Mouse (Mus musculus): ENCODE results near the gene Plcb3. TPM values are rescaled to one million over a fixed set of nuclear protein-coding genes. Genes with fewer than 3 reads are reported as not detected.

The Plcb3 gene
- polyA plus RNA-seq, 1 experiment from 2014 or later, result 48.2 TPM

DNA sequence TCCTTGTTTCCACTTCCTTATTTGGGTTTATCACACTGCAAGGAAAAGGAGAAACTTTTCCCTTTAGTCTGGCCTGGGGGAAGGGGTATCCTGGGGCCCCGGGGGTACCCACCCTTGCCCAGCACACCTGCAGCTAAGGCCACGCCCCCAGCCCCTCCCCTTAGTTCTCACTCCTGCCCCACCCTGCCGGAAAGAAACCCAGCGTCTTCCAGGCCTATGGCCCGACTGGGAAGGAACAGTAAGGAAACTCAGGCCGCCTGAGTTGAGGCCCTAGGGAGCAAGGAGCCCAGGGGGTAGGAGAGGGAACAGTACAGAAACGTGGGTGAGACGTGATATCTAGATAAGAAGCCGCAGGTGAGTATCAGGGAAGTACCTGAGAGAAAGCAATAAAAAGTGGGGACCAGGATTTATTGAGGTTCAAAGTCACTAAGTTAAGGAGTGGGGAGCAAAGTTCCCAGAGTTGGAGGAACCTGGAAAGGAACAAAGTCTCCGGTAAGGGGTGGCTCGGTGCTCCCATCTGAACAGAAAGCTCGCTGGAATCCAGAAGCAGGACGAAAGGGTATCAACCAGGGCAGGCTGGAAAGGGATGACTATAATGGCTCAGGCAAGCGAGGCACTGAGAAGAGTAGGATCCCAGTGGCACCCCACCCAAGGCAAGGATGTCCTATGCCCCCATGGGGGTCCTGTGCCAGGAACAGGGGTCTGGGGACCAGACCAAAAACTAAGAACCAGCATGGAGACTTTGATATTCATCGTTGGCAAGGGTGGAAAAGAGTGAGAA, 7.6 kb downstream of the Plcb3 start:
- Histone ChIP-seq H3K4me2 (replicated peaks) (peak overlapping the region; percentile 80), H3K36me3 (peaks cover 28% of the 10 kb centered on the region), H3K9ac (peak overlapping the region; percentile 57), H3K4me1 (peaks cover 53% of the 10 kb centered on the region), H3K27ac (replicated peaks) (peak overlapping the region; percentile 52), H3K9me3 (replicated peaks) (no peaks in the 10 kb centered on the region), H3K4me3 (replicated peaks) (peak overlapping the region; percentile 61), H3K27me3 (no peaks in the 10 kb centered on the region)
- no peak for ATAC-seq (ENCODE audit: insufficient number of reproducible peaks, low FRiP score, low TSS enrichment, low read depth)
- WGBS, result 10% methylated on average over 15 of the region's 15 CpGs

DNA sequence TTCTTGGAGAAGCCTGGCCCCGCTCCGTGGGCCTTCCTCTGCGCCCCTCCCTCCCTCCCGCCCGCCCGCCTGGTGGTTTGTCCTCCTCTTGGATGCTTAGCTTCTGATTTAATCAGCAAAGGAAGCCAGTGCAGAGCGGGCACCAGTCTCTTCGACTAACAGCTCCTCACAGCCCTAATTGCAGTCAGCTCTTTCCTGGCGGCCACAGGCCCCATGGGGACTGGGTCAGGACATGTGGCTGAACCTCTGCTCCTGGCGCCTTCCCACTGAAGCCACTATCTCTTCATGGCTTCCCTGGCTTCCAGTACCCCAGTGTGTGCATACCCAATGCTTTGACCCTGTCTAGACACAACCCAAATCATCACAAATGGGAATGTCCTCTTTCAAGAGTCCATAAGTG, 19.8 kb downstream of the Plcb3 start:
- H3K4me2 ChIP-seq (replicated peaks), result no peak overlapping the region
- peaks cover 78% of the 10 kb centered on the region for H3K36me3 ChIP-seq
- H3K9me3 ChIP-seq (replicated peaks), result no peaks in the 10 kb centered on the region
- peaks cover 20% of the 10 kb centered on the region for H3K4me1 ChIP-seq
- no peak overlapping the region for H3K4me3 ChIP-seq (replicated peaks)
- H3K27ac ChIP-seq (replicated peaks), result no peak overlapping the region
- no peak overlapping the region for H3K9ac ChIP-seq
- H3K27me3 ChIP-seq, result no peaks in the 10 kb centered on the region
- WGBS, result 72% methylated on average over 10 of the region's 10 CpGs
- ATAC-seq (ENCODE audit: insufficient number of reproducible peaks, low FRiP score, low TSS enrichment, low read depth), result no peak

DNA sequence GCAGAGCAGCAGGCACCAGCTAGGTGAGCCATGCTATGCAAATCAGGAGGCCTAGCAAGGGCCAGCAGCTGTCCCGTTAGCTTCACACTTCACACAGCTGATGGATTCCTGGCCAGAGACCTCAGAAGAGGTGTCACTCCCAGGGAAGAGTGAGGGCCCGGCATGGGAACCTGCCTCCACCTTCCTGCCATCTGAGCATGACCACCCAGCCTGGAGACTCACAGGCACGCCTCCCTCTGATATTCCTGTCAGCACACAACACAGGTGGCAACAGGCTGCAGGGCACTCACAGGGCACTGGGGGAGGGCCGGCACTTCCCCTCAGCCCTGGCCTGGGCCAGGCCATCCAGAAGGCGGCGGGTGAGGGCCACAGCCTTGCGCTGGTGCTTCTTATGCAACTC, 20.8 kb downstream of the Plcb3 start:
- ATAC-seq (ENCODE audit: insufficient number of reproducible peaks, low FRiP score, low TSS enrichment, low read depth), result no peak
- Histone ChIP-seq H3K36me3 (peaks cover 69% of the 10 kb centered on the region), H3K27ac (replicated peaks) (no peak overlapping the region), H3K4me2 (replicated peaks) (no peak overlapping the region), H3K4me1 (peaks cover 22% of the 10 kb centered on the region), H3K9me3 (replicated peaks) (no peaks in the 10 kb centered on the region), H3K9ac (no peak overlapping the region), H3K27me3 (no peaks in the 10 kb centered on the region), H3K4me3 (replicated peaks) (no peak overlapping the region)
- 87% methylated on average over 7 of the region's 7 CpGs for WGBS

DNA sequence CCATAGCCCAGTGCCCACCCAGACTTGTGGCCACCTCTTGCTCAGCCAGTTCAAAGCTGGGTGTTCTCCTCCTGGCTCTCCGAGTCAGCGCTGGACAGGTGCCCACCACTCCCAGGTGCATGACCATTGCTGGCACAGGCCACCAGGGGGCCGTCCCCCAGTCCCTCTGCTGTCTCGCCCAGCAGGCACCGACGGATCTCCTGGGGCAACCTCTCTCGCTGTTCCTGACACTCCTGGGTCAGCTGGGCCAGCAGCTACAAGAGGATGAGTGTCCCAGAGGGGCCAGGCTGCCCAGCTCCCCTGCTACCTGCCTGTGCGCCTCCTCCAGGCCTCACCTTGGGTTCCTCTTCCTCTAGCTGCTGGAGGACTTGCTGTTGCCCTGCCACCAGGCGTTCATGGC, 22.2 kb downstream of the Plcb3 start:
- Histone ChIP-seq H3K9me3 (replicated peaks) (no peaks in the 10 kb centered on the region), H3K4me1 (peaks cover 34% of the 10 kb centered on the region), H3K4me2 (replicated peaks) (no peak overlapping the region), H3K27ac (replicated peaks) (no peak overlapping the region), H3K27me3 (no peaks in the 10 kb centered on the region), H3K36me3 (peaks cover 58% of the 10 kb centered on the region), H3K4me3 (replicated peaks) (no peak overlapping the region), H3K9ac (no peak overlapping the region)
- WGBS, result 54% methylated on average over 9 of the region's 9 CpGs
- ATAC-seq (ENCODE audit: insufficient number of reproducible peaks, low FRiP score, low TSS enrichment, low read depth), result no peak

DNA sequence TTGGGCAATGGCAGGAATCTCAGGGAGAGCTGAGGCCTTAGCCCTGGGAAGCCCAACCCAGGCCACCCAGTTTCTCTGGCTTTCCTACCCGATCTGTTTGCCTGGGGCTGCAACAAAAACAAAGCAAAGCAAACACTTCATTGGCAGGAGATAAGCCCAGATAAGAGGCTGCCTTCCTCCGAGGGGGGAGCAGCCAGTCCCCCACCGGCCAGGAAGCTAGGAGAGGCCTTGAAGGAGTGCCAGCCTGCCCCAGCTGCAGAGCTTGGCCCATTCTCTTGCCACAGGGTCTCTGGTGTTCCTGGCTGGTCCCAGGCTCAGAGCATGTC, 23.6 kb downstream of the Plcb3 start:
- no peaks in the 10 kb centered on the region for H3K27me3 ChIP-seq
- peaks cover 37% of the 10 kb centered on the region for H3K4me1 ChIP-seq
- no peak for ATAC-seq (ENCODE audit: insufficient number of reproducible peaks, low FRiP score, low TSS enrichment, low read depth)
- WGBS, result 8% methylated on average over 3 of the region's 3 CpGs
- no peaks in the 10 kb centered on the region for H3K9me3 ChIP-seq (replicated peaks)
- H3K4me2 ChIP-seq (replicated peaks), result peak overlapping the region; percentile 95
- peak overlapping the region; percentile 97 for H3K27ac ChIP-seq (replicated peaks)
- H3K4me3 ChIP-seq (replicated peaks), result peak overlapping the region; percentile 58
- H3K36me3 ChIP-seq, result peaks cover 44% of the 10 kb centered on the region
- peak overlapping the region; percentile 63; the same call in 1 of the 2 replicates for H3K9ac ChIP-seq

DNA sequence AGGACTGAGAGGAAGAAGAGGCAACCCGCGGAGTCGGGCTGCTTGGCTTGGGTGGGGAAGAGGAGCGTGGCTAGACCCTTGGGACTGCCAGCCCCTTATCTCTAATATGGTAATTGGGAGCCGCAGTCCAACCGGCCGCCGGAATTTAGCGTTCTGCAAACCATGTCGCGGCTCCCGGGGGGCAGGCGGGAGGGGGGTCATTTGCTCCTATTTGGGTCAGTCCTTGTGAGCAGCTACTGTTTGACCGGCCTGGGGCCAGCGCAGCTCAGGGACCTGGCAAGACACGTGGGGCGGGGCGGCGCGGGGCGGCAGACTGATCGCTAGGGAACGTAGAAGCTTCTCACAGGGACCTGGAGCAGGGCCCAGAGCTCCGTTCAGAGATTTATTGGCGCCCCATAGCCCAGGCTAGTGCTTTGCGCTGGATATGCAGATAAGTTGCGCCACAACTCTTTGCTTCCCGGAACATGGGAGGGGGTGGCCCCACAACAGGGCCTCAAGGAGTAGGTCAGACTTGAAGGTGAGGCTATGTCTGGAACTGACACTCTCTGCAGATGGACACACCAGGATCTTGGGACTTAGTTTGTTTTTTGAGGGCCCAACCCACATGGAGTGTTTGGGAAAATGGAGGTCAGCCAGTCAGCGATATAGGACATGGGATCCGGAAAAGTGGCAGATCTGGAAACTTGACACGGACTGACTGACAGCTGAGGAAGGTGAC, 24.1 kb downstream of the Plcb3 start:
- Histone ChIP-seq H3K27me3 (no peaks in the 10 kb centered on the region), H3K4me1 (peaks cover 38% of the 10 kb centered on the region), H3K9me3 (replicated peaks) (no peaks in the 10 kb centered on the region), H3K36me3 (peaks cover 39% of the 10 kb centered on the region), H3K4me3 (replicated peaks) (peak overlapping the region; percentile 58), H3K9ac (peak overlapping the region; percentile 63), H3K27ac (replicated peaks) (peak overlapping the region; percentile 97), H3K4me2 (replicated peaks) (peak overlapping the region; percentile 95)
- no peak for ATAC-seq (ENCODE audit: insufficient number of reproducible peaks, low FRiP score, low TSS enrichment, low read depth)
- 1% methylated on average over 31 of the region's 31 CpGs for WGBS

DNA sequence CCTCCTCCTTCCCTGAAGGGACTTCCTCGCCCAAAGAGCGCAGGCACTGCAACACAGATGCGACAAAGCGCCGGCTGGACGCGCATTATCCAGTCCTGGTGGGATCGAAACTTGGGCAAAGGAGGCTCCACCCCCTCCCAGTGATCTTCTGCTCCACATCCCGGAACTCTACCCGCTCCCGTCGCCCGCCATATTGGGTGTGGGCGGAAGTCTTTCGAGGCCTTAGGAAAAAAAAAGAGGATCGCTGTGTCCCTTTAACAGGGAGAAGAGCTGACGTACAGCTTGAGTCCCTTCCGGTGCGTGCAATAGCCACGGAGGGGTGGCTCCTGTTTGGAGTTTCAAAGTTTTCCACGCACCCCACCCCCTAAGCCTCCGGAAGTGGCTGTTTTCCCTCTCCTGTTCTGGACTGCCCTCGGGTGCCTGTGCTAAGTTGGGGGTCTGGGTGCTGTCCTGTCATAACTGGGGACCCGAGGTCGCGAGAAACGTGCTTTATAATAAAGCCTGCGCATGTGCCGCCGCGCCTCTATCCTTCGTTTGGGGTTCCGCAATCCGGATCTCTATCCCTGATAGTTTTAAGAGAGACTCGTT, 24.8 kb downstream of the Plcb3 start:
- Histone ChIP-seq H3K9me3 (replicated peaks) (no peaks in the 10 kb centered on the region), H3K27ac (replicated peaks) (peak overlapping the region; percentile 97), H3K9ac (peak overlapping the region; percentile 68), H3K4me2 (replicated peaks) (peak overlapping the region; percentile 95), H3K36me3 (peaks cover 32% of the 10 kb centered on the region), H3K4me3 (replicated peaks) (peak overlapping the region; percentile 58), H3K27me3 (no peaks in the 10 kb centered on the region), H3K4me1 (peaks cover 39% of the 10 kb centered on the region)
- under 1% methylated on average over 35 of the region's 35 CpGs for WGBS
- ATAC-seq (ENCODE audit: insufficient number of reproducible peaks, low FRiP score, low TSS enrichment, low read depth), result peak; percentile 85

DNA sequence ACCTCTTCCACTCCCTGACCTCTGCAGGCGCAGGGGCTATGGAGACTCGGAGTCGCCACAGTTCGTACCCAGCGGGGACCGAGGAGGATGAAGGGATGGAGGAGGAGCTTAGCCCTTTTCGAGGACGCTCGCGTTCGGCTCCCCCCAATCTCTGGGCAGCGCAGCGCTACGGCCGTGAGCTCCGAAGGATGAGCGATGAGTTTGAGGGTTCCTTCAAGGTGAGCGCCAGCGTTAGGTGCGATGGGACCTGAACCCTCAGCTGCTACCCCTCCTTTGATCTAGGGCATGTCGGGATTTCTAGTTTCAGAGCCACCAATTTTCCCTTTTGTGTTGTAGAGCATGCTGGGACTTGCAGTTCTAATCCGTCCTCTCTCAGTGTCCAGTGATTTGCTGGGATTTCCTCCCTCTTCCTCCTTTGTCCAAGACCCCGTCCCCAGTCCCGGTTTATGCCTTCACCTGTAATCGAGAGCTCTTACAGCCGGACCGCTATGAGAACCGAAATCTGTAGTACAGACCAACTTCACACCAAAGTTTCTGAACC, 25.6 kb downstream of the Plcb3 start:
- Histone ChIP-seq H3K27ac (replicated peaks) (peak overlapping the region; percentile 97), H3K4me1 (peaks cover 39% of the 10 kb centered on the region), H3K36me3 (peaks cover 25% of the 10 kb centered on the region), H3K27me3 (no peaks in the 10 kb centered on the region), H3K4me2 (replicated peaks) (peak overlapping the region; percentile 95), H3K9me3 (replicated peaks) (no peaks in the 10 kb centered on the region), H3K9ac (peak overlapping the region; percentile 68), H3K4me3 (replicated peaks) (peak overlapping the region; percentile 58)
- WGBS, result under 1% methylated on average over 28 of the region's 28 CpGs
- ATAC-seq (ENCODE audit: insufficient number of reproducible peaks, low FRiP score, low TSS enrichment, low read depth), result peak; percentile 25; the same call in 1 of the 2 replicates

DNA sequence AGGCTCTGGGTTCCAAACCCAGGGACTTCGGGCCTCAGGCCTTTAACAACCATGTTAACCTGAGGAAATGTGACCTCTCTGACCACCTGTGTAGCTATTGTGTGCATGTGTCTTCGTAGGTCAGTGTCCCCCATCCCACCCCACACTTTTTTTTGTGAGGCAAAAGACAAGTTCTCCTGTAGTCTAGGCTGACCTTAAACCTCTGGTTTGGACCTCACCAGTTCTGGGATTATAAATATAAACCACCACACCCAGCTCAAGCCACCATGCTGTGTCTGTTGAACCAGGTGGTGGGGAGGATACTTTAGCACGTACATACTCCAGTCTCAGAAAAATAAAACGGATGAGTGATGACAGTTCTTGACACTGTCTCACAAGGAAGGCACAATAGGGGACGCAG, 26.3 kb downstream of the Plcb3 start:
- Histone ChIP-seq H3K4me2 (replicated peaks) (peak overlapping the region; percentile 95), H3K9ac (no peak overlapping the region), H3K4me1 (peaks cover 39% of the 10 kb centered on the region), H3K4me3 (replicated peaks) (peak overlapping the region; percentile 58), H3K36me3 (peaks cover 18% of the 10 kb centered on the region), H3K9me3 (replicated peaks) (no peaks in the 10 kb centered on the region), H3K27ac (replicated peaks) (peak overlapping the region; percentile 97; the same call in 1 of the 2 replicates), H3K27me3 (no peaks in the 10 kb centered on the region)
- 56% methylated on average over 5 of the region's 5 CpGs for WGBS
- no peak for ATAC-seq (ENCODE audit: insufficient number of reproducible peaks, low FRiP score, low TSS enrichment, low read depth)

DNA sequence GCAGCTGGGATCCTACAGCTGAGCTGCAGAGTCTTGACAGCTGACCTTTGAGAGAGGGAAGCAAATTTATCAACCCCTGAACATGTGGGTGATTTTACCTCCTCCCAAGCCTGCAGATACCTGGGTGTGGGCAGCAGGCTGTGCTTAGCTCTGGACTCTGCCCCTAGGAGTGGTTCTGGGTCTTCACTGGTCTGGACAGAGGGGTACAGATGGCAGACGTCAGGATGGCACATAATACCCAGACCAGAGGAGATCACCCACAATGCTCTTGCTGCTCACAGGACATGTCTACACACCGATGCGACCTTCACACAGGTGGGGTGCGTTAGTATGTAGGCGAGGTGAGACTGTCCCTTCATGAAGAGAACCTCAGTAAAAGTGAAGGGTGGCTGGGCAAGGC, 26.7 kb downstream of the Plcb3 start:
- 90% methylated on average over 5 of the region's 5 CpGs for WGBS

DNA sequence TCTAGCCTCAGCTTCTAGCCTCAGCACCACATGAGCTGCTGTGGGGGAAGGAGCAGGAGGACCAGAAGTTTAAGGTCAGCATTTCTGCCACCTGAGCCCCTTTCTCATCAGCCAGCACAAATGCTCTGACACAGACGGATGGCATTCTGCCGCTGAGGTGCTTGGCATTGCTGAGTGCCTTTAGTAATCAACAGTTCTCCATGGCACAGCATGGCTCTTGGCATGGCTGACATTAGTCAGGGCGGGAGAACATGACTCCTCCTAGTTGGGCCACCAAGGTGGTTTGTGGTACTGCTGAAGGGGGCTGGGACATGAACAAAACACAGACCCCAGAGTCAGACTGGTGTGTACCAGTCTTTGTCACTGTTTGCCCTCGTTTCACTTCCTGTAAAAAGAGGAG, 28.1 kb downstream of the Plcb3 start:
- Histone ChIP-seq H3K36me3 (0 out of 2 replicates have a peak, but pooled peaks cover 8% of the 10 kb centered on the region), H3K9me3 (replicated peaks) (no peaks in the 10 kb centered on the region), H3K9ac (no peak overlapping the region), H3K27ac (replicated peaks) (0 out of 2 replicates have a peak overlapping the region, but pooled peaks have one; percentile 17), H3K4me2 (replicated peaks) (no peak overlapping the region), H3K4me3 (replicated peaks) (no peak overlapping the region), H3K4me1 (peaks cover 32% of the 10 kb centered on the region), H3K27me3 (no peaks in the 10 kb centered on the region)
- 77% methylated on average over 4 of the region's 4 CpGs for WGBS
- ATAC-seq (ENCODE audit: insufficient number of reproducible peaks, low FRiP score, low TSS enrichment, low read depth), result no peak

More for the DNA sequence above, 26.7 kb downstream of the Plcb3 start:
- Histone ChIP-seq H3K4me2 (replicated peaks) (no peak overlapping the region), H3K9ac (no peak overlapping the region), H3K27me3 (no peaks in the 10 kb centered on the region), H3K4me1 (peaks cover 39% of the 10 kb centered on the region), H3K9me3 (replicated peaks) (no peaks in the 10 kb centered on the region), H3K27ac (replicated peaks) (no peak overlapping the region), H3K36me3 (peaks cover 18% of the 10 kb centered on the region), H3K4me3 (replicated peaks) (no peak overlapping the region)
- no peak for ATAC-seq (ENCODE audit: insufficient number of reproducible peaks, low FRiP score, low TSS enrichment, low read depth)
